Mouse (Mus musculus): ENCODE data around the gene Mbd6. TPM values are rescaled to one million over a fixed set of nuclear protein-coding genes. Genes with fewer than 3 reads are reported as not detected.
A peak's percentile ranks its signal among the peaks of the same experiment; 100 is the strongest.

Gene Mbd6
- polyA plus RNA-seq, 1 experiment from 2014 or later = 15.8 TPM

DNA sequence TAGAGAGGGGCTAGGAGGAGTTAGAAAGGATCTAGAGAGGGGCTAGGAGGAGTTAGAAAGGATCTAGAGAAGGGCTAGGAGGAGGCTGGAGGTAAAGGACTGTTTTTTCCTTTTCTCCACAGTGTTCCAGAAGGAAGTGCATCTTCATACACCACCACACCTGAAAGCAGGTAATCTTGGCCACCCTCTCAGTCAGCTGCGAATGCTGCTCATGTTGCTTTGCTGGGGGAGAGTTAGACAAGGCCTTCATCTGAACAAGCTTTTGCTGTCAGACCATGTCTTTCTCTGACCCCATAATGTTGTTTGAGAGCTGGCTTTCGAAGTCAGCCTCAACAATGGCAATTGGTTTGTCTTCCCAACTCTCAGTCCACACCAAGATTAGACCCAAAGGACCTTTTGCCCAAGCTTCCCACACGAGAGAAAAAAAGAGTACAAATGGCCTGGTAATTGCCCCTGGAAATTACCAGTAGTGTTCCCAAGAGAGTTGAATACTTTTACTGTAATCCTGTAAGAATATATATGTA lies 4.8 kb upstream of the Mbd6 start:
- 78% methylated on average over 3 of the region's 3 CpGs for WGBS

DNA sequence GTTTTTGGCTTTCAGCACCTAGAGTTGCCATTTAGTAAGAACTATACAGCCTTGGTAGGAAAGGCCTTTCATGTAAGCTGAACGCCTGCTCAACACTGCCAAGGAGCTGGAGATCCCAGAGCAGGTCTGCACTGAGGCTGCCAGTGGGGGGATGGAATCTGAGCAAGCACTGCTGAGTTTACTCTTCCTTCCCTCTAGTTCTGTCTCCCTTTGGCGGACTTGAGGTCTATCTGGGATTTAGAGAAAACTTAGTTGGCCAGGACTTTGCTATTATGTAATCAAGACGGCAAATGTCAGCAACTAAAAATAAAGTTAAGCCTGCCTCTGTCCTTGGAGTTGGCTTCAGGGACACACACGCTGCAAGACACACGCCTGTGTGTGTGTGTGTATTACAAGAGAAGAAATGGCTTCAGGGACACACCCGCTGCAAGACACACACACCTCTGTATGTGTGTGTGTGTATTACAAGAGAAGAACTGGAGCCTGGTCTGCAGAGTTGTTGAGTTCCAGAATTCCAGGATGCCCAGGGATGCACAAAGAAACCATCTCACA lies 4.2 kb upstream of the Mbd6 start:
- Histone ChIP-seq H3K4me3 (ENCODE audit: low read depth, low read length) (no peak overlapping the region), H3K27ac (replicated peaks; ENCODE audit: low read depth, low read length) (no peak overlapping the region), H3K9ac (ENCODE audit: low read depth, low read length) (no peak overlapping the region), H3K9me3 (ENCODE audit: control insufficient read depth, low read length) (no peaks in the 10 kb centered on the region), H3K4me1 (ENCODE audit: control insufficient read depth, insufficient read depth, low read length) (peaks cover 13% of the 10 kb centered on the region), H3K4me2 (ENCODE audit: low read depth, low read length) (0 out of 2 replicates have a peak overlapping the region, but pooled peaks have one; percentile 95), H3K27me3 (replicated peaks; ENCODE audit: control insufficient read depth, insufficient read depth, low read length) (no peaks in the 10 kb centered on the region), H3K36me3 (ENCODE audit: control insufficient read depth, insufficient read depth, low read length) (peaks cover 49% of the 10 kb centered on the region)
- ATAC-seq (ENCODE audit: low read depth) (no peak), DNase-seq (ENCODE audit: low spot score) (no peak)
- 86% methylated on average over 6 of the region's 6 CpGs for WGBS

More for the DNA sequence above, 4.8 kb upstream of the Mbd6 start:
- ATAC-seq (ENCODE audit: low read depth) (no peak), DNase-seq (ENCODE audit: low spot score) (no peak)
- Histone ChIP-seq H3K27ac (replicated peaks; ENCODE audit: low read depth, low read length) (no peak overlapping the region), H3K9ac (ENCODE audit: low read depth, low read length) (no peak overlapping the region), H3K36me3 (ENCODE audit: control insufficient read depth, insufficient read depth, low read length) (peaks cover 54% of the 10 kb centered on the region), H3K4me2 (ENCODE audit: low read depth, low read length) (no peak overlapping the region), H3K4me3 (ENCODE audit: low read depth, low read length) (no peak overlapping the region), H3K9me3 (ENCODE audit: control insufficient read depth, low read length) (no peaks in the 10 kb centered on the region), H3K27me3 (replicated peaks; ENCODE audit: control insufficient read depth, insufficient read depth, low read length) (no peaks in the 10 kb centered on the region), H3K4me1 (ENCODE audit: control insufficient read depth, insufficient read depth, low read length) (peaks cover 13% of the 10 kb centered on the region)

DNA sequence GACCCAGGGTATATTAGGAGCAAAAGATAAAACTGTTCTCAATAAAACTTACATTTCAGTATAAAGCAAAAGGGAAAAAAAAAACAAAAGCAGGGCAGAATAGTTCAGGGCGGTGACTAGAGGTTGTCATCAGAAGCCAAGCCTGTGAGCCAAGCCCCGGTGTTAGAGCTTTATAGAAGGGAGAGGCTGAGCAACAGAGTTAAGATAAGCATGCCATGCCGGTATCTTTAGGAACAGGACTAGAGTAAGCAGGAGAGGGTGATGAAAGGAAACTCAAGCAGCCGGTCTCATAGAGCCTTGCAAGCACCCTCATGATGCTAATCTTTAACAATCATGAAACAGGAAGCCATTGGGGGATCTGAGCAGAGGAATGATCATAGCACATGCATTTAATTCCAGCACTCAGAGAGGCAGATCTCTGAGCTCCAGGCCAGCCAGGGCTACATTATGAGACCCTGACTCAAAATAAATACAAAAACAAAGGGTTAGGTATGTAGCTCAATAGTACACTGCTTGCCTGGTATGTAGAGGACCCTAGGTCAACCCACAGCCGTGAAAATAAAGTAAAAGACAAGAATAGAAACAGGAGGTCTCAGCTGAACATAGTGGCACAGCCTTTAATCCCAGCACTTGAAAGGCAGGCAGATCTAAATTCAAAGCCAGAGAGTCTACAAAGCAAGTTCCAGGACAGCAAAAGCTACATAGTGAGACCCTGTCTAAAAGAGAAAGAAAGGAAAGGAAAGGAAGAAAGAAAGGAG lies 3.2 kb upstream of the Mbd6 start:
- ATAC-seq (ENCODE audit: low read depth) = no peak
- Histone ChIP-seq H3K4me2 (ENCODE audit: low read depth, low read length) (peak overlapping the region; percentile 95), H3K9ac (ENCODE audit: low read depth, low read length) (peak overlapping the region; percentile 68), H3K36me3 (ENCODE audit: control insufficient read depth, insufficient read depth, low read length) (peaks cover 41% of the 10 kb centered on the region), H3K27ac (replicated peaks; ENCODE audit: low read depth, low read length) (peak overlapping the region; percentile 16; the same call in 1 of the 2 replicates), H3K4me3 (ENCODE audit: low read depth, low read length) (peak overlapping the region; percentile 59), H3K27me3 (replicated peaks; ENCODE audit: control insufficient read depth, insufficient read depth, low read length) (no peaks in the 10 kb centered on the region), H3K4me1 (ENCODE audit: control insufficient read depth, insufficient read depth, low read length) (peaks cover 21% of the 10 kb centered on the region), H3K9me3 (ENCODE audit: control insufficient read depth, low read length) (no peaks in the 10 kb centered on the region)
- no peak for DNase-seq (ENCODE audit: low spot score)
- WGBS = 48% methylated on average over 5 of the region's 5 CpGs

DNA sequence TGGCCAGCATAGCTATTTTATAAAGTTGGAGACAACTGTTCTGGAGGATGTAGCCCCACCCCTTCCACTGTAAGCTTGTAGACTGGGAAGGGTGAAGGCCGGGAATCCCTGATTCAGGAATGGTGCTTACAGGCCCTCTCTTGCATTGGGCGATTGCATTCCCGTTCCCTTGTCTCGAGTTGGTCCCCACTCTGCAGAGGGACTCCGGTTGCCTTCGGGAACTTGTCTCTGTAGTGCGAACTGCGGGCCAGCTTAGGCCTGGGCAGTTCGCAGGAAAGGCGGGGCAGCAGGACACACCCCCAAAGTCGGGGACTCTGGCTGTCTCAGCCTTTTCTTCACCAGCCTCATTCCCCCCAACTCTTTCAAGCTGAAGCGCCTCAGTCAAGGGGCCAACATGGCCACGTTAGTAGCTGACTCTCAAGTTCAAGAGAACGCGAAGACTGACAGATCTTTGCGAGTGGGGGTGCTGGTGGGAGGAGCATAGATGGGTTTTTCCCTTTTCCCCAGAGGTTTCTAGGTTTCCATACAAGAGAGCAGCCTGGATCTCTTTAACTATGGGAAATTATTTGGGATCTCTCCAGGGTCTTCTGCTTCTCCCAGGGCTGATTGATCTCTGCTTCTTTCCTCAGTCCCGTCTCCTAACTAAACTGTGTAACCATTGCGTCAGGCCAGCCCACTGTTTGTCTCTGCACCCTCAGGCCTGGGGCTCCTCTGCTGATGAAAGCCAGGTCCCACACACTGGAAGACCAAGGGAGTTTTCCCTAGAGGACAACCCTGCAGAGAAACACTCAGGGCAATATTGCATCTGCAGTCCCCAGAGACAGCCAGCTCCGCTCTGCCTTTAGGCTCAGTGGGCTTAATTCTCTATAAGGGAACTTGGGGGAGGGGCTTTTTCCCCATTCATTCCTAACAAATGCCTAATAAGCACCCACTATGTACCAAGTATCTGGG lies 2.4 kb upstream of the Mbd6 start:
- peaks cover 42% of the 10 kb centered on the region for H3K36me3 ChIP-seq (ENCODE audit: control insufficient read depth, insufficient read depth, low read length)
- 2% methylated on average over 18 of the region's 19 CpGs for WGBS
- peak overlapping the region; percentile 59 for H3K4me3 ChIP-seq (ENCODE audit: low read depth, low read length)
- H3K27me3 ChIP-seq (replicated peaks; ENCODE audit: control insufficient read depth, insufficient read depth, low read length) = no peaks in the 10 kb centered on the region
- peak overlapping the region; percentile 68 for H3K9ac ChIP-seq (ENCODE audit: low read depth, low read length)
- H3K4me1 ChIP-seq (ENCODE audit: control insufficient read depth, insufficient read depth, low read length) = peaks cover 27% of the 10 kb centered on the region
- H3K4me2 ChIP-seq (ENCODE audit: low read depth, low read length) = peak overlapping the region; percentile 95
- DNase-seq (ENCODE audit: low spot score) (peak; percentile 72), ATAC-seq (ENCODE audit: low read depth) (peak; percentile 48)
- no peaks in the 10 kb centered on the region for H3K9me3 ChIP-seq (ENCODE audit: control insufficient read depth, low read length)
- peak overlapping the region; percentile 98 for H3K27ac ChIP-seq (replicated peaks; ENCODE audit: low read depth, low read length)

DNA sequence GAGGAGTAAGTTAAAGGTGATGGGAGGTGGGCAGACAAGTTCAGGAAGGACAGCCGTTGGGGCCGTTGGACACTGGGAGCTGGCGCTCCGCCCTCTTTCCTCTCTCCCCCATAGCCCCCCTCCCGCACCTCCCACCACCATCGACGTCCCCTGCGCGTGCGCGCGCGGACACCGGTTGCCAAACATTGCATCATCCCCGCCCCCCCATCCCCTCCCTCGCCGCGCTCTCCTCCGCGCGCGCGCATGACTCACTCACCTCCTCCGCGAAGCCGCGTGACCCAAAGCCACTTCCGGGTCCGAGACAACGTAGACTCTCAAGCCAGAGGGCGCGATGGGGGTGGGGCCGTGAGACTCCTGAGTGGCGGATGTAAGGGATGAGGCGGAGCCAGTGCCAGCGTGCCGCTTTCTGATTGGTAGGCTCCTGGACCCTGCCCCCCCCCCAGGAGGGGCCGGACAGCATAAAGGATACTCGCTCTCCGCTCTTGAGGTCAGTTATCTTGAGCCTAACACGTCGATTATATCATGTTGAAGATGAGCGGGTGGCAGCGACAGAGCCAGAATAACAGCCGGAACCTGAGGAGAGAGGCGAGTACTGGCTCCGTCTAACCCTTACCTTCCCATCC lies 1.6 kb upstream of the Mbd6 start:
- Histone ChIP-seq H3K4me2 (ENCODE audit: low read depth, low read length) (peak overlapping the region; percentile 95), H3K27me3 (replicated peaks; ENCODE audit: control insufficient read depth, insufficient read depth, low read length) (no peaks in the 10 kb centered on the region), H3K4me1 (ENCODE audit: control insufficient read depth, insufficient read depth, low read length) (peaks cover 30% of the 10 kb centered on the region), H3K4me3 (ENCODE audit: low read depth, low read length) (peak overlapping the region; percentile 59), H3K36me3 (ENCODE audit: control insufficient read depth, insufficient read depth, low read length) (peaks cover 42% of the 10 kb centered on the region), H3K9me3 (ENCODE audit: control insufficient read depth, low read length) (no peaks in the 10 kb centered on the region), H3K27ac (replicated peaks; ENCODE audit: low read depth, low read length) (peak overlapping the region; percentile 98), H3K9ac (ENCODE audit: low read depth, low read length) (peak overlapping the region; percentile 84)
- DNase-seq (ENCODE audit: low spot score) (peak; percentile 100), ATAC-seq (ENCODE audit: low read depth) (peak; percentile 92)
- WGBS = under 1% methylated on average over 39 of the region's 47 CpGs

DNA sequence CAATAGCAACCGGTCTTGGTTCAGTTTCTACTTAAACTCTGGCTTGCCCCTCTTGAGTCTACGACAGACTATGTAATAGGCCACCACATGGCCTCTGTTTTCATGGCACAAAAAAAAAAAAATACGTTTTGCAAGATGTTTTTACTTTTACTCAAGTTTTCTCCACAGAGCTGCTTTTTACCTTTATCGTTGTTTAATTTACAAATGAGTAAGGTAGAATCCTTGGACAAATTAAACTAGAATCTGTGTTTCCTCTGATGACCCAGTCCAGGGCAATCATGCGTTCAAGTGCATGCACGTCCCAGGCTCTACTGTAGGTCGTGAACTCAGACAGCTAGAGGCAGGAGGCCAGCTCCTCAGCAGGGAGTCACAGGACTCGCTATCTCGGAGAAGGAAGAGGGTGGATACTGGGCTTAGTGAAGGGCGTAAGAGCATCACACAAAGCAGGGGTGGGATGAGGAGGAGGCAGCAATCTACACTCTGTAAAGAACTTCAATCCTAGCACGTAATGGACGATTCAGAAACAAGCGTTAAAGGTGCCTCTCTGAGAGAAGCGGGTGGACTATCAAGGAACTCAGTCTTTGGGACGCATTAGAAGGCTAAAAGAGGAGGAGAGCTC lies 864 bp upstream of the Mbd6 start:
- Histone ChIP-seq H3K9ac (ENCODE audit: low read depth, low read length) (peak overlapping the region; percentile 84), H3K4me2 (ENCODE audit: low read depth, low read length) (peak overlapping the region; percentile 95), H3K9me3 (ENCODE audit: control insufficient read depth, low read length) (no peaks in the 10 kb centered on the region), H3K4me1 (ENCODE audit: control insufficient read depth, insufficient read depth, low read length) (peaks cover 30% of the 10 kb centered on the region), H3K27me3 (replicated peaks; ENCODE audit: control insufficient read depth, insufficient read depth, low read length) (no peaks in the 10 kb centered on the region), H3K27ac (replicated peaks; ENCODE audit: low read depth, low read length) (peak overlapping the region; percentile 98), H3K4me3 (ENCODE audit: low read depth, low read length) (peak overlapping the region; percentile 59), H3K36me3 (ENCODE audit: control insufficient read depth, insufficient read depth, low read length) (peaks cover 42% of the 10 kb centered on the region)
- ATAC-seq (ENCODE audit: low read depth) (peak; percentile 3; the same call in 1 of the 2 replicates), DNase-seq (ENCODE audit: low spot score) (peak; percentile 65)
- WGBS = 1% methylated on average over 15 of the region's 15 CpGs

DNA sequence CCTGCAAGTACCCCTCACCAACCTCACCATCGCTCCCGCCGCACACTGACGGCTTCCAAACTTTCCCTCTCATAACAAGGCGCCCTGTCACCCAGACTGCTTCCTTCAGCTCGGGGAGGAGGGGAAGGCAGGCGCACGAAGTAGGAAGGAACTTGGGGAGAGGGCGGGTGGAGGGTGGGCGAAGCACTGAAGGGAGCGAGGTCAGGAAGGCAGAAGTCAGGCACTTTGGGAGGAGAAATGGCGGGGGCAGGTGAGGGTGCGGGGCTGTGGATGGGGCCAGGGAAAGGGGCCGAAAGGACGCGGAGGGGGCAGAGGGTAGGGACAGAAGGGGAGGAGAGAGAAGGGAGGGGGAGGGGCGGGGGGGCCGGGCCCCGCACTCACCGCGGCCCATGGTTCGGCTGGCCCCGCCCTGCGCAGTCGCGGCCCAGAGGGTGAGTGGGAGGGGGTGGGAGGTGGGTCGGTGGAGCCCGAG lies 454 bp downstream of the Mbd6 start:
- 0% methylated on average over 16 of the region's 28 CpGs for WGBS
- H3K27ac ChIP-seq (replicated peaks; ENCODE audit: low read depth, low read length) = peak overlapping the region; percentile 98
- H3K4me2 ChIP-seq (ENCODE audit: low read depth, low read length) = peak overlapping the region; percentile 95
- peaks cover 30% of the 10 kb centered on the region for H3K4me1 ChIP-seq (ENCODE audit: control insufficient read depth, insufficient read depth, low read length)
- peak overlapping the region; percentile 59 for H3K4me3 ChIP-seq (ENCODE audit: low read depth, low read length)
- H3K9me3 ChIP-seq (ENCODE audit: control insufficient read depth, low read length) = no peaks in the 10 kb centered on the region
- no peaks in the 10 kb centered on the region for H3K27me3 ChIP-seq (replicated peaks; ENCODE audit: control insufficient read depth, insufficient read depth, low read length)
- peak overlapping the region; percentile 84 for H3K9ac ChIP-seq (ENCODE audit: low read depth, low read length)
- DNase-seq (ENCODE audit: low spot score) (peak; percentile 82), ATAC-seq (ENCODE audit: low read depth) (peak; percentile 16)
- H3K36me3 ChIP-seq (ENCODE audit: control insufficient read depth, insufficient read depth, low read length) = peaks cover 42% of the 10 kb centered on the region

Measured in embryonic facial prominence, embryonic 14.5 days (tissue).